Mouse (Mus musculus): Measurements from ENCODE around the gene Mcfd2. TPM values are rescaled to one million over a fixed set of nuclear protein-coding genes. Genes with fewer than 3 reads are reported as not detected.

Gene Mcfd2
- total and polyA plus RNA-seq, 2 experiments from 2014 or later: 35.5 to 38.0 TPM

- H3K4me1 ChIP-seq (ENCODE audit: insufficient read depth, low read length): peaks cover 8% of the 10 kb centered on the region; the same call in 1 of the 2 replicates
- 88% methylated on average over 11 of the region's 11 CpGs for WGBS
- no peak for TF ChIP-seq CTCF (IDR thresholded peaks at IDR 0.05)
- H3K27me3 ChIP-seq (ENCODE audit: insufficient read depth, low read length): no peaks in the 10 kb centered on the region
- peak overlapping the region; percentile 86 for H3K4me3 ChIP-seq (ENCODE audit: low read depth, low read length)
- no peaks in the 10 kb centered on the region for H3K36me3 ChIP-seq (ENCODE audit: insufficient read depth, low read length)
- H3K27ac ChIP-seq (ENCODE audit: low read depth, low read length): no peak overlapping the region
- ATAC-seq (ENCODE audit: low FRiP score) (no peak), DNase-seq (ENCODE audit: low spot score) (no peak)
- H3K9me3 ChIP-seq (ENCODE audit: low read length): 0 out of 2 replicates have a peak, but pooled peaks cover 6% of the 10 kb centered on the region
- no peak overlapping the region for H3K9ac ChIP-seq (replicated peaks; ENCODE audit: low read length, poor library complexity, severe bottlenecking)
- H3K4me2 ChIP-seq (ENCODE audit: low read depth, low read length, poor library complexity, severe bottlenecking): peak overlapping the region; percentile 85
These were observed 1.5 kb downstream of the Mcfd2 start for GRCm38 (mm10) chr17:87264054-87264830.

- Histone ChIP-seq H3K27ac (ENCODE audit: low read depth, low read length) (no peak overlapping the region), H3K4me2 (ENCODE audit: low read depth, low read length, poor library complexity, severe bottlenecking) (no peak overlapping the region), H3K36me3 (ENCODE audit: insufficient read depth, low read length) (peaks cover 4% of the 10 kb centered on the region; the same call in 1 of the 2 replicates), H3K9ac (replicated peaks; ENCODE audit: low read length, poor library complexity, severe bottlenecking) (no peak overlapping the region), H3K9me3 (ENCODE audit: low read length) (0 out of 2 replicates have a peak, but pooled peaks cover 6% of the 10 kb centered on the region), H3K4me1 (ENCODE audit: insufficient read depth, low read length) (peaks cover 8% of the 10 kb centered on the region; the same call in 1 of the 2 replicates), H3K27me3 (ENCODE audit: insufficient read depth, low read length) (no peaks in the 10 kb centered on the region), H3K4me3 (ENCODE audit: low read depth, low read length) (no peak overlapping the region)
- 95% methylated on average over 6 of the region's 6 CpGs for WGBS
- no peak for DNase-seq (ENCODE audit: low spot score)
- TF ChIP-seq CTCF (IDR thresholded peaks at IDR 0.05): no peak
- no peak for ATAC-seq (ENCODE audit: low FRiP score)
These were observed 2.3 kb downstream of the Mcfd2 start for GRCm38 (mm10) chr17:87263401-87263800.

GRCm38 (mm10) chr17:87255672-87256071 lies 10.1 kb downstream of the Mcfd2 start:
- Histone ChIP-seq H3K27me3 (ENCODE audit: insufficient read depth, low read length) (no peaks in the 10 kb centered on the region), H3K9me3 (ENCODE audit: low read length) (0 out of 2 replicates have a peak, but pooled peaks cover 5% of the 10 kb centered on the region), H3K4me3 (ENCODE audit: low read depth, low read length) (no peak overlapping the region), H3K27ac (ENCODE audit: low read depth, low read length) (no peak overlapping the region), H3K36me3 (ENCODE audit: insufficient read depth, low read length) (peaks cover 41% of the 10 kb centered on the region), H3K9ac (replicated peaks; ENCODE audit: low read length, poor library complexity, severe bottlenecking) (no peak overlapping the region), H3K4me2 (ENCODE audit: low read depth, low read length, poor library complexity, severe bottlenecking) (no peak overlapping the region), H3K4me1 (ENCODE audit: insufficient read depth, low read length) (no peaks in the 10 kb centered on the region)
- TF ChIP-seq CTCF (IDR thresholded peaks at IDR 0.05): no peak
- DNase-seq (ENCODE audit: low spot score): peak; percentile 9
- 90% methylated on average over 16 of the region's 16 CpGs for WGBS
- ATAC-seq (ENCODE audit: low FRiP score): no peak

- DNase-seq (ENCODE audit: low spot score) (no peak), ATAC-seq (ENCODE audit: low FRiP score) (no peak)
- Histone ChIP-seq H3K27ac (ENCODE audit: low read depth, low read length) (no peak overlapping the region), H3K9ac (replicated peaks; ENCODE audit: low read length, poor library complexity, severe bottlenecking) (no peak overlapping the region), H3K4me1 (ENCODE audit: insufficient read depth, low read length) (no peaks in the 10 kb centered on the region), H3K9me3 (ENCODE audit: low read length) (no peaks in the 10 kb centered on the region), H3K4me2 (ENCODE audit: low read depth, low read length, poor library complexity, severe bottlenecking) (no peak overlapping the region), H3K4me3 (ENCODE audit: low read depth, low read length) (no peak overlapping the region), H3K36me3 (ENCODE audit: insufficient read depth, low read length) (peaks cover 41% of the 10 kb centered on the region), H3K27me3 (ENCODE audit: insufficient read depth, low read length) (no peaks in the 10 kb centered on the region)
- 76% methylated on average over 8 of the region's 8 CpGs for WGBS
- no peak for TF ChIP-seq CTCF (IDR thresholded peaks at IDR 0.05)
These were observed 11.4 kb downstream of the Mcfd2 start for GRCm38 (mm10) chr17:87254384-87254783.

- no peak for TF ChIP-seq CTCF (IDR thresholded peaks at IDR 0.05)
- no peaks in the 10 kb centered on the region for H3K27me3 ChIP-seq (ENCODE audit: insufficient read depth, low read length)
- H3K9me3 ChIP-seq (ENCODE audit: low read length): 0 out of 2 replicates have a peak, but pooled peaks cover 7% of the 10 kb centered on the region
- DNase-seq (ENCODE audit: low spot score) (no peak), ATAC-seq (ENCODE audit: low FRiP score) (no peak)
- WGBS: 67% methylated on average over 9 of the region's 9 CpGs
- H3K4me1 ChIP-seq (ENCODE audit: insufficient read depth, low read length): no peaks in the 10 kb centered on the region
- no peak overlapping the region for H3K4me2 ChIP-seq (ENCODE audit: low read depth, low read length, poor library complexity, severe bottlenecking)
- no peak overlapping the region for H3K4me3 ChIP-seq (ENCODE audit: low read depth, low read length)
- H3K36me3 ChIP-seq (ENCODE audit: insufficient read depth, low read length): no peaks in the 10 kb centered on the region
- H3K27ac ChIP-seq (ENCODE audit: low read depth, low read length): no peak overlapping the region
- H3K9ac ChIP-seq (replicated peaks; ENCODE audit: low read length, poor library complexity, severe bottlenecking): no peak overlapping the region
These were observed 19.6 kb downstream of the Mcfd2 start for GRCm38 (mm10) chr17:87246103-87246502.

- H3K4me1 ChIP-seq (ENCODE audit: insufficient read depth, low read length): no peaks in the 10 kb centered on the region
These were observed 27.9 kb downstream of the Mcfd2 start for GRCm38 (mm10) chr17:87237826-87238225.

More at GRCm38 (mm10) chr17:87237826-87238225, 27.9 kb downstream of the Mcfd2 start:
- no peak overlapping the region for H3K4me2 ChIP-seq (ENCODE audit: low read depth, low read length, poor library complexity, severe bottlenecking)
- H3K27me3 ChIP-seq (ENCODE audit: insufficient read depth, low read length): no peaks in the 10 kb centered on the region
- DNase-seq (ENCODE audit: low spot score): no peak
- 85% methylated on average over 11 of the region's 11 CpGs for WGBS
- no peak for ATAC-seq (ENCODE audit: low FRiP score)
- H3K4me3 ChIP-seq (ENCODE audit: low read depth, low read length): no peak overlapping the region
- TF ChIP-seq CTCF (IDR thresholded peaks at IDR 0.05): no peak
- H3K36me3 ChIP-seq (ENCODE audit: insufficient read depth, low read length): no peaks in the 10 kb centered on the region
- no peak overlapping the region for H3K27ac ChIP-seq (ENCODE audit: low read depth, low read length)
- 0 out of 2 replicates have a peak, but pooled peaks cover 10% of the 10 kb centered on the region for H3K9me3 ChIP-seq (ENCODE audit: low read length)
- H3K9ac ChIP-seq (replicated peaks; ENCODE audit: low read length, poor library complexity, severe bottlenecking): no peak overlapping the region
